Mouse (Mus musculus): ENCODE data around the gene Klhdc2. TPM values are rescaled to one million over a fixed set of nuclear protein-coding genes. Genes with fewer than 3 reads are reported as not detected.
A peak's percentile ranks its signal among the peaks of the same experiment; 100 is the strongest.

Gene Klhdc2
- polyA plus RNA-seq, 1 experiment from 2014 or later: 139 TPM

DNA sequence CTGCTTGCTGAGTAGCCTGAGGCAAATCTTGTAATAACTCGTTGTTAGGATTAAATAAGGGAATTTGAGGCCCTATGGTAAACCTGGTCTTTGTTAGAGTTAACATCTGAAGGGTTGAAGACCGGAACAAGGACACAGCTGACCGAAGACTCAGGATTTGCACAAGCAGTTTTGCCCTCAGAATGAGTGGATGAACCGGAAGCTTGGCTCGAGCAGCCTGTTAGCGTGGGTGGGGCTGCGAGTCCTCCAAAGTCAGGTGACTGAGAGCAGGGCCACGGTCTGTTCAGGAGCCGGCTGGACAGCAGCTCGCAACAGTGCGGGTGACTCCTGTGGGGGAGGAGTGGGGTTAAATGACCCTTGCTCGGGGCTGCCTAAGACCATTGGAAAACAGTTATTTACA is 2.8 kb downstream of the Klhdc2 start:
- Histone ChIP-seq H3K9ac (replicated peaks; ENCODE audit: low read length) (peak overlapping the region; percentile 50; the same call in 1 of the 2 replicates), H3K4me2 (replicated peaks; ENCODE audit: low read depth, low read length) (peak overlapping the region; percentile 43), H3K4me1 (ENCODE audit: insufficient read depth, low read length) (peaks cover 28% of the 10 kb centered on the region), H3K27ac (ENCODE audit: low read length) (peak overlapping the region; percentile 26; the same call in 1 of the 2 replicates), H3K9me3 (ENCODE audit: low read length) (no peaks in the 10 kb centered on the region), H3K4me3 (ENCODE audit: low read length) (peak overlapping the region; percentile 1; the same call in 1 of the 2 replicates), H3K27me3 (ENCODE audit: insufficient read depth, low read length) (no peaks in the 10 kb centered on the region), H3K36me3 (ENCODE audit: insufficient read depth, low read length) (peaks cover 35% of the 10 kb centered on the region)
- ATAC-seq (ENCODE audit: low FRiP score, low TSS enrichment): peak; percentile 47
- WGBS: 23% methylated on average over 12 of the region's 12 CpGs

DNA sequence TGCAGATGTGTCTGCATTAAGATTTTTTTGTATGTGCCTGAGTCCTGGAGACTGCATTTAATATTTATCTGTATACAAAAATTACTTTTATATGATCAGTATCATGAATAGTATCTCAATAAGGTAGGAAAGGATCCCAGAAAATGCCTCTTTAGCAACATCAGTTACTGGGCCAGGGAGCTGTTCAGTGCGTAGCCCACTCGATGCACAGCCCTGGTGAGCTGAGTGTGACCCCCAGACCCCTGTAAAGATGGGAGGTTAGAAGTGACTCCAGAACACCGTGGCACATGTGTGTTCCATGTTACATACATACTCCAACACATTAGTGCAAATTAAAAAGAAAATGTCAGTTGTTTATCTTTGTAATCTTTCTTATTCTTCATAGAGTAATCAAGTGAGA is 3.4 kb downstream of the Klhdc2 start:
- H3K9ac ChIP-seq (replicated peaks; ENCODE audit: low read length): no peak overlapping the region
- H3K27me3 ChIP-seq (ENCODE audit: insufficient read depth, low read length): no peaks in the 10 kb centered on the region
- no peaks in the 10 kb centered on the region for H3K9me3 ChIP-seq (ENCODE audit: low read length)
- WGBS: 84% methylated on average over 3 of the region's 3 CpGs
- peaks cover 39% of the 10 kb centered on the region for H3K36me3 ChIP-seq (ENCODE audit: insufficient read depth, low read length)
- peaks cover 28% of the 10 kb centered on the region for H3K4me1 ChIP-seq (ENCODE audit: insufficient read depth, low read length)
- H3K27ac ChIP-seq (ENCODE audit: low read length): no peak overlapping the region
- H3K4me2 ChIP-seq (replicated peaks; ENCODE audit: low read depth, low read length): no peak overlapping the region
- ATAC-seq (ENCODE audit: low FRiP score, low TSS enrichment): no peak
- H3K4me3 ChIP-seq (ENCODE audit: low read length): no peak overlapping the region

DNA sequence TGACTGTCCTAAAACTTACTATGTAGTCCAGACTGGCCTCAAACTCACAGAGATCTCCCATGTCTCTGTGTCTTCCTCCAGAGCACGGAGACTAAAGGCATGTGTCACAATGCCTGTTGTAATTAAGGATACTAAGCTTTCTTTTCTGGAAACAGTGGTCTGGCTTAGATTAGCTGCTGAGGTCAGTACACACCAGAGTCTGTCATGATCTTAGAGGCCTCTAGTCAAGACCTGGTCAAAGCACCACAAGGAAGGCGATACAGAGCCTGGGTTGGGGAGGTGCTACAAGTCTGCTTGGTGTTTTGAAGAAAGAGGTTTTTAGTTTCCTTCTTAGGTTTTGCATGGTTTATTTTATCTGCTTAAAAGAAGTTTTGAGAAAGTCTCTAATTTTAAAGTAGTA is 3.9 kb downstream of the Klhdc2 start:
- Histone ChIP-seq H3K36me3 (ENCODE audit: insufficient read depth, low read length) (peaks cover 45% of the 10 kb centered on the region), H3K4me1 (ENCODE audit: insufficient read depth, low read length) (peaks cover 28% of the 10 kb centered on the region), H3K9ac (replicated peaks; ENCODE audit: low read length) (no peak overlapping the region), H3K9me3 (ENCODE audit: low read length) (no peaks in the 10 kb centered on the region), H3K4me2 (replicated peaks; ENCODE audit: low read depth, low read length) (no peak overlapping the region), H3K27me3 (ENCODE audit: insufficient read depth, low read length) (no peaks in the 10 kb centered on the region), H3K27ac (ENCODE audit: low read length) (no peak overlapping the region), H3K4me3 (ENCODE audit: low read length) (no peak overlapping the region)
- 93% methylated on average over 2 of the region's 2 CpGs for WGBS
- no peak for ATAC-seq (ENCODE audit: low FRiP score, low TSS enrichment)

DNA sequence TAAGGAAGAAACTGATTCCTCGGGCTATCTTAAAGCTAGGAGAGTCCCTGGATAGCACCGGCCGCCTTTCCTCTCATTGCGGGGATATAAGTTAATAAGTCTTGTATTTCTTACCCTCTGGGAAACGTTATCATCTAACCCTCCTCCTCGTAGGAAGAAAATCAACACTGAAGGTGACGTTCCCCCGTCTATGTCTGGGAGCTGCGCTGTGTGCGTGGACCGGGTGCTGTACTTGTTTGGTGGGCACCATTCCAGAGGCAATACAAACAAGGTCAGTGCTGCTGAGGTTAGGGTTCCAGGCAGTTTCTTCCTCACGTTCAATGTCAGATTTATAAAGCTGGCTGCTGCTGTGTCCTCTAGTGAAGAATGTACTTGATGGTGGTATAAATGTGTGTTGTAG is 5.7 kb downstream of the Klhdc2 start:
- Histone ChIP-seq H3K9ac (replicated peaks; ENCODE audit: low read length) (no peak overlapping the region), H3K36me3 (ENCODE audit: insufficient read depth, low read length) (peaks cover 61% of the 10 kb centered on the region), H3K4me2 (replicated peaks; ENCODE audit: low read depth, low read length) (no peak overlapping the region), H3K27me3 (ENCODE audit: insufficient read depth, low read length) (no peaks in the 10 kb centered on the region), H3K27ac (ENCODE audit: low read length) (no peak overlapping the region), H3K4me3 (ENCODE audit: low read length) (no peak overlapping the region), H3K9me3 (ENCODE audit: low read length) (no peaks in the 10 kb centered on the region), H3K4me1 (ENCODE audit: insufficient read depth, low read length) (peaks cover 21% of the 10 kb centered on the region)
- no peak for ATAC-seq (ENCODE audit: low FRiP score, low TSS enrichment)
- WGBS: 94% methylated on average over 12 of the region's 12 CpGs

DNA sequence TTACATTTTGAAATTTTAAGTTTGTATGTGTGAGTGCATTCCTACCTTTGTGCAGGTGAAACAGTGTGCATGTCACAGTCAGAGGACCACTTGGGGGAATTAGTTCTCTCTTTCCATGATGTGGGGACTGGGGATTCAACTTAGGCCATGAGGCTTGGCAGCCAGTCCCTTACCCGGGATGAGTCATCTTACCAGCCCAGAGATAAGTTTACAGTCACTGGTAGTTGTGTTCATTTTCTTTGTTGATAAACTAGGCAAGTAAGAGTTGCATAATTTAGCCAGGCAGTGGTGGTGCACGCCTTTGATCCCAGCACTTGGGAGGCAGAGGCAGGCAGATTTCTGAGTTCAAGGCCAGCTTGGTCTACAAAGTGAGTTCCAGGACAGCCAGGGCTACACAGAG is 7.6 kb downstream of the Klhdc2 start:
- H3K9me3 ChIP-seq (ENCODE audit: low read length): no peaks in the 10 kb centered on the region
- 90% methylated on average over 2 of the region's 2 CpGs for WGBS
- peaks cover 79% of the 10 kb centered on the region for H3K36me3 ChIP-seq (ENCODE audit: insufficient read depth, low read length)
- H3K27ac ChIP-seq (ENCODE audit: low read length): no peak overlapping the region
- no peak for ATAC-seq (ENCODE audit: low FRiP score, low TSS enrichment)
- H3K4me2 ChIP-seq (replicated peaks; ENCODE audit: low read depth, low read length): no peak overlapping the region
- no peaks in the 10 kb centered on the region for H3K27me3 ChIP-seq (ENCODE audit: insufficient read depth, low read length)
- peaks cover 6% of the 10 kb centered on the region for H3K4me1 ChIP-seq (ENCODE audit: insufficient read depth, low read length)
- no peak overlapping the region for H3K9ac ChIP-seq (replicated peaks; ENCODE audit: low read length)
- H3K4me3 ChIP-seq (ENCODE audit: low read length): no peak overlapping the region

DNA sequence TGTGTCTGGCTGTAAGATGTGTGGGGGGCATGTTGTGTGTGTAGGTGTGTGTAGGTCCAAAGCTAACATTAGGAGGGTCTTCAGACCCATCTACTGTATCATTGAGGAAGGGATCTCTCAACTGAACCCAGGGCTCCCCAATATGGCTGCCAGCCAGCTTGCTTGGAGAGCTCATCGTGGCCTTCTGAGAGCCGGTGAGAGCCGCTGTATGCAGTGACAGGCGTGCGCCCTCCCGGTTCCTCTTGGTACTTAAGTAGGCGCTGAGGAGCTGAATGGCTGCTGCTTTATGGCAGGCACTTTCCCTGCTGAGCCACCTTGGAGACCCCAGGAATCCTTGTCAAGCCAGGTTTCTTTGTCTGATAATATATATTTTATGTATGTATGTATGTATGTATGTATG is 9.9 kb downstream of the Klhdc2 start:
- no peaks in the 10 kb centered on the region for H3K27me3 ChIP-seq (ENCODE audit: insufficient read depth, low read length)
- H3K4me1 ChIP-seq (ENCODE audit: insufficient read depth, low read length): no peaks in the 10 kb centered on the region
- WGBS: 94% methylated on average over 7 of the region's 7 CpGs
- no peak overlapping the region for H3K27ac ChIP-seq (ENCODE audit: low read length)
- peaks cover 92% of the 10 kb centered on the region for H3K36me3 ChIP-seq (ENCODE audit: insufficient read depth, low read length)
- no peak overlapping the region for H3K4me2 ChIP-seq (replicated peaks; ENCODE audit: low read depth, low read length)
- H3K4me3 ChIP-seq (ENCODE audit: low read length): no peak overlapping the region
- no peak for ATAC-seq (ENCODE audit: low FRiP score, low TSS enrichment)
- H3K9ac ChIP-seq (replicated peaks; ENCODE audit: low read length): no peak overlapping the region
- 0 out of 2 replicates have a peak, but pooled peaks cover 2% of the 10 kb centered on the region for H3K9me3 ChIP-seq (ENCODE audit: low read length)

DNA sequence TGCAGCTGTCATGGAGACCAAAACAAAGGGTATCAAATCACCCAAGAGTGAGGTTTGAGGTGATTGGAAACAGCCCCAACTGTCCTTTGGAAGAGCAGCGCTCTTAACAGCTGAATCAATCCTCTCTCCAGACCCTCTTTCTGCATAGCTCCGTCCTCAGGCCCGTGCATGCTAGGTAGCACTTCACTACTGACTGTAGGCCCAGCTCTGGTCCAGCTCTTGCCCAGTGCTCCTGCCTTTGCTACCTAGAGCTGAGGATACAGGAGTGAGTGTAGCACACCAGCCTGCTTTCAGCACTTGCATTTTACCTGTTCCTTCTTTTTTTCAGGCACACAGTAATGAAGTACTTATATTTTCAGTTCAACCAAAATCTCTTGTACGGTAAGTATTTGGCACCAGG is 13.2 kb downstream of the Klhdc2 start:
- no peak overlapping the region for H3K4me3 ChIP-seq (ENCODE audit: low read length)
- H3K4me2 ChIP-seq (replicated peaks; ENCODE audit: low read depth, low read length): no peak overlapping the region
- no peaks in the 10 kb centered on the region for H3K27me3 ChIP-seq (ENCODE audit: insufficient read depth, low read length)
- 0 out of 2 replicates have a peak, but pooled peaks cover 2% of the 10 kb centered on the region for H3K9me3 ChIP-seq (ENCODE audit: low read length)
- no peak overlapping the region for H3K9ac ChIP-seq (replicated peaks; ENCODE audit: low read length)
- no peaks in the 10 kb centered on the region for H3K4me1 ChIP-seq (ENCODE audit: insufficient read depth, low read length)
- peaks cover 87% of the 10 kb centered on the region for H3K36me3 ChIP-seq (ENCODE audit: insufficient read depth, low read length)
- H3K27ac ChIP-seq (ENCODE audit: low read length): no peak overlapping the region
- ATAC-seq (ENCODE audit: low FRiP score, low TSS enrichment): no peak
- over 99% methylated on average over 4 of the region's 4 CpGs for WGBS

DNA sequence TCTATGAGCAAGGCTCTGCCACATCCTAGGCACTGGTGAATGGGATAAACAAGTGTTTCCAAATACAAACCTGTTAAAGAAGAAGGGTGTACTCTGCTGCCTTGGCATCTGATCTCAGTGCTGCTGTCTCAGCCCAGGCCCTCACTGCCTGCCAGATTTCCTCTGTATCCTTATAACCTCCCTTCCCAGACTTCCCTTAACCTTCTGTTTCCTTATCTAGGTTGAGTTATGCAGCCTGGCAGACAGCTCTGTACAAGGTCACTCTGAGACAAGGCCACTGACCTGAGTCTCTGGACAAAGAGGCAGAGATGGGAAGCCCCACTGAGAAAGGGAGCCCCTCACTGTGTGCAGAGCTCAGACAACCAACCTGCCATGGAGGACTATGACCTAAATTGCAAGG is 21.9 kb downstream of the Klhdc2 start:
- H3K9ac ChIP-seq (replicated peaks; ENCODE audit: low read length): no peak overlapping the region
- no peak for ATAC-seq (ENCODE audit: low FRiP score, low TSS enrichment)
- H3K36me3 ChIP-seq (ENCODE audit: insufficient read depth, low read length): peaks cover 57% of the 10 kb centered on the region

DNA sequence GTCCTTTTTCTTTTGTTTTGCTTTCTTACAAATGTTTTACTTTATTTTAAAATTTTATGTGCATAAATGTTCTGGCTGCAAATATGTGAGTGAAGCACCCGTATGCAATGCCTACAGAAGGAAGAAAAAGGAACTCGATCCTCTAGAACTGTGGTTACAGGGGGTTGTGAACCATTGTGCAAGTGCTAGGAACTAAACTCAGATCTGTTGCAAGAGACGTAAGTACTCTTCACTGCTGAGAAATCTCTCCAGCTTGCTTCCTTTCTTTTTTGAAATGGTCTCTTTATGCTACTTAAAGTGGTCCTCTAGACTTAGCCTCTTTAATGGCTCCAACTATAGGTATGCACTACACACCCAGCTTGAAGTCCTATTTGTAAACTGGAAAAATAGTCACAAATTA is 34.7 kb downstream of the Klhdc2 start:
- H3K9ac ChIP-seq (replicated peaks; ENCODE audit: low read length): no peak overlapping the region
- no peaks in the 10 kb centered on the region for H3K9me3 ChIP-seq (ENCODE audit: low read length)
- no peak overlapping the region for H3K27ac ChIP-seq (ENCODE audit: low read length)
- no peaks in the 10 kb centered on the region for H3K27me3 ChIP-seq (ENCODE audit: insufficient read depth, low read length)
- no peak overlapping the region for H3K4me2 ChIP-seq (replicated peaks; ENCODE audit: low read depth, low read length)
- H3K36me3 ChIP-seq (ENCODE audit: insufficient read depth, low read length): peaks cover 50% of the 10 kb centered on the region
- WGBS: 94% methylated on average over 3 of the region's 3 CpGs
- H3K4me3 ChIP-seq (ENCODE audit: low read length): no peak overlapping the region
- H3K4me1 ChIP-seq (ENCODE audit: insufficient read depth, low read length): no peaks in the 10 kb centered on the region
- no peak for ATAC-seq (ENCODE audit: low FRiP score, low TSS enrichment)

More for the DNA sequence above, 21.9 kb downstream of the Klhdc2 start:
- Histone ChIP-seq H3K4me1 (ENCODE audit: insufficient read depth, low read length) (no peaks in the 10 kb centered on the region), H3K9me3 (ENCODE audit: low read length) (no peaks in the 10 kb centered on the region), H3K4me3 (ENCODE audit: low read length) (no peak overlapping the region), H3K27ac (ENCODE audit: low read length) (no peak overlapping the region), H3K27me3 (ENCODE audit: insufficient read depth, low read length) (no peaks in the 10 kb centered on the region), H3K4me2 (replicated peaks; ENCODE audit: low read depth, low read length) (no peak overlapping the region)

DNA sequence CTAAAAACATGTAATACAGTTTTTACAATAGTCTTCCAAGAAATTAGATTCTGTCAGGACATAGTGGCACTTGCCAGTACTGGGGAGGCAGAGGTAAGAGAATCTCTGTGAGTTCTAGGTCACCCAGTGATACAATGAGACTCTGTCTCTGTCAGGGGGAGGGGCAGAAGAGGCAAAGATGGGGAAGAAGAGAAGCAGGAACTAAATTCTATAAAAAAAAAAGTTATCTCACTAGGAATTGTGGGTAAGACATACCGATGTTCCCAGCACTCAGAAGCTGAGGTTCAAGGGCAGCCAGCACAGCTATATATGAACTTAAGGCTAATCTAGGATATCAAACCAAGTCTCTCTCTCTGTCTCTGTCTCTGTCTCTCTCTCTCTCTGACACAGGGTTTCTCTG is 35.7 kb downstream of the Klhdc2 start:
- no peaks in the 10 kb centered on the region for H3K9me3 ChIP-seq (ENCODE audit: low read length)
- H3K4me2 ChIP-seq (replicated peaks; ENCODE audit: low read depth, low read length): no peak overlapping the region
- peaks cover 50% of the 10 kb centered on the region for H3K36me3 ChIP-seq (ENCODE audit: insufficient read depth, low read length)
- no peaks in the 10 kb centered on the region for H3K27me3 ChIP-seq (ENCODE audit: insufficient read depth, low read length)
- no peaks in the 10 kb centered on the region for H3K4me1 ChIP-seq (ENCODE audit: insufficient read depth, low read length)
- 90% methylated on average over 1 of the region's 1 CpGs for WGBS
- H3K9ac ChIP-seq (replicated peaks; ENCODE audit: low read length): no peak overlapping the region
- no peak overlapping the region for H3K4me3 ChIP-seq (ENCODE audit: low read length)
- no peak for ATAC-seq (ENCODE audit: low FRiP score, low TSS enrichment)
- H3K27ac ChIP-seq (ENCODE audit: low read length): no peak overlapping the region
